Mouse (Mus musculus): ENCODE results near the gene Nr2c2. TPM values are rescaled to one million over a fixed set of nuclear protein-coding genes. Genes with fewer than 3 reads are reported as not detected.

Gene Nr2c2
- total and polyA plus RNA-seq, 3 experiments, result 12.2 to 14.3 (median 12.4) TPM

GRCm38 (mm10) chr6:92133617-92134016 lies 42.4 kb downstream of the Nr2c2 start:
- Histone ChIP-seq H3K36me3 (replicated peaks in 1 of 2; ENCODE audit: control insufficient read depth in 1 of 2, insufficient read depth in 1 of 2, low read length in 1 of 2) (peaks cover 0 to 15% of the 10 kb centered on the region in 2 experiments), H3K9ac (ENCODE audit: insufficient read depth, low read depth) (no peak overlapping the region)
- TF ChIP-seq CHD1 (IDR thresholded peaks at IDR 0.05; ENCODE audit: low read depth, low read length), result no peak
- no peak for TF ChIP-seq MAZ (IDR thresholded peaks at IDR 0.05; ENCODE audit: low read depth, low read length)
- TF ChIP-seq PAX5 (IDR thresholded peaks at IDR 0.05; ENCODE audit: low read length), result no peak
- TF ChIP-seq JUND (conservative IDR thresholded peaks at IDR 0.05; ENCODE audit: low read depth, low read length), result no peak
- TF ChIP-seq BHLHE40 (IDR thresholded peaks at IDR 0.05; ENCODE audit: low read depth, low read length), result no peak
- no peak for TF ChIP-seq KAT2A (IDR thresholded peaks at IDR 0.05; ENCODE audit: insufficient replicate concordance, low read length)
- no peak for TF ChIP-seq CHD2 (IDR thresholded peaks at IDR 0.05; ENCODE audit: low read length)
- no peak for TF ChIP-seq ZC3H11A (IDR thresholded peaks at IDR 0.05; ENCODE audit: low read depth, low read length)
- TF ChIP-seq POLR2AphosphoS2 (IDR thresholded peaks at IDR 0.05; ENCODE audit: low read depth, low read length), result no peak
- TF ChIP-seq SIN3A (IDR thresholded peaks at IDR 0.05; ENCODE audit: low read length), result no peak
- TF ChIP-seq TCF12 (IDR thresholded peaks at IDR 0.05; ENCODE audit: low read depth, low read length), result no peak
- TF ChIP-seq USF2 (conservative IDR thresholded peaks at IDR 0.05; ENCODE audit: low read depth, low read length), result no peak
- TF ChIP-seq RAD21 (IDR thresholded peaks at IDR 0.05; ENCODE audit: low read depth, low read length), result no peak

GRCm38 (mm10) chr6:92136356-92136755 lies 45.2 kb downstream of the Nr2c2 start:
- dilution Hi-C loops (cut with MboI; ENCODE audit: extremely low pct_ligation_motif_present, extremely low pct_unique_long_range_greater_than_20kb, low sequenced_read_pairs), result no loop called here
- in situ Hi-C loops (cut with MboI; ENCODE audit: low pct_ligation_motif_present, low pct_unique_long_range_greater_than_20kb, low sequenced_read_pairs), result no loop called here
- no peak for DNase-seq (ENCODE audit: extremely low read depth)

More at GRCm38 (mm10) chr6:92133617-92134016, 42.4 kb downstream of the Nr2c2 start:
- Histone ChIP-seq H3K79me2 (replicated peaks; ENCODE audit: control insufficient read depth, extremely low read depth, insufficient read depth, poor library complexity, severe bottlenecking) (peaks cover 26% of the 10 kb centered on the region), H3K4me2 (ENCODE audit: insufficient read depth, low read depth, poor library complexity, severe bottlenecking) (no peak overlapping the region), H3K27me3 (replicated peaks) (no peaks in the 10 kb centered on the region), H3K27ac (ENCODE audit: insufficient read depth, low read depth) (no peak overlapping the region), H3K9me3 (replicated peaks; ENCODE audit: low read length) (no peaks in the 10 kb centered on the region), H3K4me3 (replicated peaks in 1 of 3; ENCODE audit: low read depth in 2 of 3, low read length in 2 of 3, poor library complexity in 1 of 3) (no peak overlapping the region), H3K4me1 (ENCODE audit: control insufficient read depth in 1 of 2, insufficient read depth in 2 of 2) (peaks cover 12 to 66% of the 10 kb centered on the region in 2 experiments)
- dilution Hi-C loops (cut with MboI; ENCODE audit: extremely low pct_ligation_motif_present, extremely low pct_unique_long_range_greater_than_20kb, low sequenced_read_pairs) (no loop called here), in situ Hi-C loops (cut with MboI; ENCODE audit: low pct_ligation_motif_present, low pct_unique_long_range_greater_than_20kb, low sequenced_read_pairs) (no loop called here)
- no peak for DNase-seq (ENCODE audit: extremely low read depth)

More at GRCm38 (mm10) chr6:92136356-92136755, 45.2 kb downstream of the Nr2c2 start:
- TF ChIP-seq MAFK (IDR thresholded peaks at IDR 0.05; ENCODE audit: insufficient replicate concordance, low read length), result no peak
- TF ChIP-seq USF1 (IDR thresholded peaks at IDR 0.05; ENCODE audit: low read depth, low read length), result no peak
- TF ChIP-seq PAX5 (IDR thresholded peaks at IDR 0.05; ENCODE audit: low read length), result no peak
- no peak for TF ChIP-seq E2F4 (IDR thresholded peaks at IDR 0.05; ENCODE audit: insufficient replicate concordance, low read depth, low read length)
- TF ChIP-seq NRF1 (IDR thresholded peaks at IDR 0.05; ENCODE audit: low read depth, low read length), result no peak
- no peak for TF ChIP-seq ZC3H11A (IDR thresholded peaks at IDR 0.05; ENCODE audit: low read depth, low read length)
- no peak for TF ChIP-seq POLR2A (IDR thresholded peaks at IDR 0.05; ENCODE audit: low read depth, low read length)
- no peak for TF ChIP-seq SMC3 (IDR thresholded peaks at IDR 0.05; ENCODE audit: low read depth, low read length)
- TF ChIP-seq IRF4 (IDR thresholded peaks at IDR 0.05; ENCODE audit: low read depth, low read length), result no peak
- no peak for TF ChIP-seq BHLHE40 (IDR thresholded peaks at IDR 0.05; ENCODE audit: low read depth, low read length)
- TF ChIP-seq SIN3A (IDR thresholded peaks at IDR 0.05; ENCODE audit: low read length), result no peak
- TF ChIP-seq MYC (IDR thresholded peaks at IDR 0.05; ENCODE audit: low read depth, low read length), result no peak
- no peak for TF ChIP-seq MAZ (IDR thresholded peaks at IDR 0.05; ENCODE audit: low read depth, low read length)
- TF ChIP-seq HCFC1 (IDR thresholded peaks at IDR 0.05; ENCODE audit: low read depth, low read length), result no peak
- TF ChIP-seq ELF1 (IDR thresholded peaks at IDR 0.05; ENCODE audit: low read depth, low read length), result no peak
- no peak for TF ChIP-seq RCOR1 (conservative IDR thresholded peaks at IDR 0.05; ENCODE audit: low read depth, low read length)
- no peak for TF ChIP-seq CHD2 (IDR thresholded peaks at IDR 0.05; ENCODE audit: low read length)
- no peak overlapping the region for H3K4me2 ChIP-seq (ENCODE audit: insufficient read depth, low read depth, poor library complexity, severe bottlenecking)
- H3K9ac ChIP-seq (ENCODE audit: insufficient read depth, low read depth), result no peak overlapping the region
- peaks cover 12 to 55% of the 10 kb centered on the region in 2 experiments for H3K4me1 ChIP-seq (ENCODE audit: control insufficient read depth in 1 of 2, insufficient read depth in 2 of 2)
- no peaks in the 10 kb centered on the region for H3K9me3 ChIP-seq (replicated peaks; ENCODE audit: low read length)
- no peak overlapping the region for H3K27ac ChIP-seq (ENCODE audit: insufficient read depth, low read depth)
- H3K79me2 ChIP-seq (replicated peaks; ENCODE audit: control insufficient read depth, extremely low read depth, insufficient read depth, poor library complexity, severe bottlenecking), result peaks cover 19% of the 10 kb centered on the region
- H3K36me3 ChIP-seq (replicated peaks in 1 of 2; ENCODE audit: control insufficient read depth in 1 of 2, insufficient read depth in 1 of 2, low read length in 1 of 2), result peaks cover 7 to 31% of the 10 kb centered on the region in 2 experiments
- H3K27me3 ChIP-seq (replicated peaks), result no peaks in the 10 kb centered on the region
- H3K4me3 ChIP-seq (replicated peaks in 1 of 3; ENCODE audit: low read depth in 2 of 3, low read length in 2 of 3, poor library complexity in 1 of 3), result no peak overlapping the region
